Mouse (Mus musculus) gastrocnemius, postnatal 14 days (tissue): ENCODE results near the gene Tmem170. TPM values are rescaled to one million over a fixed set of nuclear protein-coding genes. Genes with fewer than 3 reads are reported as not detected.

Source experiments
- DNase-seq: peaks from one replicate; pipeline ENCODE4 v3.0.0; 2021; ENCODE audit warnings: mixed read lengths
- intact Hi-C: fragments of 180-260 bp; cut with DNase I; formaldehyde crosslinking; loops from one replicate; pipeline ENCODE4 v1.15.1; 2025; ENCODE audit warnings: low total_unique reads
- long read RNA-seq, 2 experiments: library from polyadenylated mRNA; stranded (forward); transcript quantifications; one replicate each; pipeline ENCODE4 v2.0.0; 2021
- total RNA-seq, 2 experiments: library from RNA; stranded (reverse); gene quantifications; 2 replicates each; pipeline ENCODE4 v1.2.3; 2021

Gene Tmem170
- total RNA-seq = 1 to 10 TPM; 1.6 TPM
- long read RNA-seq, experiment 1, partial matches to known transcripts = 0 of 3 reads
- long read RNA-seq, experiment 1, other reads (novel, unspliced or antisense) = 2 of 3 reads
- long read RNA-seq, experiment 2, partial matches to known transcripts = 0 of 2 reads
- long read RNA-seq, experiment 2, other reads (novel, unspliced or antisense) = 0 of 2 reads

- intact Hi-C loops = loop anchor here (10.0 kb wide), 1 partner anchor 108 kb away; no protein-coding TSS in a partner anchor
- peak; percentile 96 for DNase-seq
These were observed at the start of gene Tmem170 for GRCm38 (mm10) chr8:111876355-111876948. Gene Tmem170 (minus strand): TSS chr8:111876750.

- intact Hi-C loops = loop anchor here (5.0 kb wide), 1 partner anchor 38 kb away; no protein-coding TSS in a partner anchor
- no peak for DNase-seq
These were observed 48.4 kb upstream of the Tmem170 start for GRCm38 (mm10) chr8:111924976-111925375.

DNA sequence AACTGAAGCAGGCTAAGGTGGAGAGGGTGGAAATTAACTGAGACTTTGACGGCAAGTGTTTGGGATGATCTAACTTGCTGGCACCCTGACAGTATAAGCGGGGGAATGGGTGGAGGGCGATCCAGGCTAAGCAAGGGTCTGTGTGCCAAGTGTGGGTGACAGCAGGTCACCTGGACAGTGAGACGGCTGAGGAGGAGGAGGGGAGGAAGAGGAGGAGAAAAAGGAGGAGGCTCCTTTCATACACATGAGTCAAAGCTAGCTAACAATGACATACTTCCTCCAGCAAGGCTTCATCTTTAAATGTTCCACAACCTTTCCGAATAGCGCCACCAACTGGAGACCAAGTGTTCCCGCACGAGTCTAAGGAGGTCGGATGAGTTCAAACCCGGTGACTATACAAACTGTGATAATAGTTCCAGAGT, 46.8 kb upstream of the Tmem170 start:
- intact Hi-C loops = no loop called here
- DNase-seq = peak; percentile 45

DNA sequence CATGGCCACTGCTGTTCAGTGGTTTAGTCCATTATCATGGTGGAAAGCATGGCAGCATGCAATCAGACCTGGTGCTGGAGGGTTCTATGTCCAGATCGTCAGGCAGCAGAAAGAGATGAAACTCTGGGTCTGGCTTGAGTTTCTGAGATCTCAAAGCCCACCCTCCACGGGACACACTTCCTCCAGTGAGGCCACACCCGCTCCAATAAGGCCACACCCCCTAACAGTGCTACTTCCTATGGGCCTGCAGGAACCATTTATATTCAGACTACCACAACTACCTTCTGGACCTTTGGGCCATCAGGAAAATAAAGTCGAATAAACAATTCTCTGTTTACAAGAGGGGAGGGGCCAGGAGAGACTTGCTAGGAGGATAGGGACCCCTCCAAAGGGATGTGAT, 44.4 kb upstream of the Tmem170 start:
- intact Hi-C loops = no loop called here

DNA sequence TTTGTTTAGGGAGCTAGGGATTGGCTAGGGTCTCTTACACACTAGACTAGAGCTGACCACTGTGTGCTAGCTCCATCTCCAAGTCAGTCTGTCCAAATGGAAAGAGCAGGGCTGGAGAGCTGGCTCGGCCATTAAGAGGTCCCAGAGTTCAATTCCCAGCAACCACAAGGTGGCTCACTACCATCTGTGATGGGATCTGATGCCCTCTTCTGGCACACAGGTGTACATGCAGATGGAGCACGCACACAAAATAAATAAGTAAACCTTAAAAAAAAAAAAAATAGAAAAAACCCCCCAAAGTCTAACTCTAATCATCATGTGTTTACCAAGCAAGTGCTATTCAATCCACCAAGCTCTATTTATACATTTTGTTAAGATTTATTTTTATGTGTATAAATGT, 43.1 kb upstream of the Tmem170 start:
- no peak for DNase-seq
- intact Hi-C loops = no loop called here

More for the DNA sequence above, 44.4 kb upstream of the Tmem170 start:
- no peak for DNase-seq

DNA sequence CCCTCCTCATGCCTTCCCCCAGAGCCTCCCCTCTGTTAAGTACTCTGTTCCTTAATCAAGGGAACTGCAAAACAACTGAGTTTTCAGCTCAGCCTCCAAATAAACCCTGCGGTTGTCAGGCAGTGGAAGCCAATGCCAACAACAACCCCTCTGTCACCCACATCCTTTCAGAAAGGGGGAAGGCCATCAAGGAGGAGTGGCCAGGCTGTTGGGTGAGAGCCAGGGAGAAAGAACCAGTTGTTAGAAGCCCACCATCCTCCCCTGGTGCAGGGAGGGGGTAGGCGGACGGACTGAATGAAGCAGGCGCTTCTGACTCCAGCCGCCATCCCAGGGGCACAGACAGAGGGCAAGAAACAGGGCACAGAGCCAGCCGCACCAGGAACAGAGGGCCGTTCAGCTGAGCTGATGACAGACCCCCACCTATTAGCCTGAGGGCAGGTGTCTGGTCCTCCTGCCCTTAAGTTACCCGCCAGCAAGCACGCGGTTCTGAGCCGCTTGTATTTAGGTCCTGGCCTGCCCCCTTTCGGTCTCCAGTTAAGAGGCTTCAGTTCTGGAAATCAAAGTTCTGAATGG, 36.4 kb upstream of the Tmem170 start:
- intact Hi-C loops = no loop called here
- no peak for DNase-seq

DNA sequence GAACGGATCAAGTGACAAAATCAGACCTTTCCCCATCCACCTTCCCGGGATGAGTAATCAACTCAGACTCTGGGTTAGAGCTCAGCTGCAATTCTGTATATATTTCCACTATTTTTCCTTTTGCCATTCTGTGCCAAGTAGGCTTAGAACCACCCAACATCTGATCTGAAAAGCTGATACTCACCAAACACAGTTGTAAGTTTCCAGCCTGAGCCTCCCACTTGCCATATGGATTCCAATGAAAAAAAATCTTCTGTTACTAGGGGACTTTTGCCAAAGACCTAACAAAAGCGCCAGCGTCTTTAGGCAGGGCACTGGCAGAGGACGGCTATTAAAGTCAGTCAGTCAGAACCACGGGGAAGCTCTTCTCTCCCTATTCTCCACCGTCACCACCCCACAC, 35.0 kb upstream of the Tmem170 start:
- no peak for DNase-seq
- intact Hi-C loops = no loop called here

DNA sequence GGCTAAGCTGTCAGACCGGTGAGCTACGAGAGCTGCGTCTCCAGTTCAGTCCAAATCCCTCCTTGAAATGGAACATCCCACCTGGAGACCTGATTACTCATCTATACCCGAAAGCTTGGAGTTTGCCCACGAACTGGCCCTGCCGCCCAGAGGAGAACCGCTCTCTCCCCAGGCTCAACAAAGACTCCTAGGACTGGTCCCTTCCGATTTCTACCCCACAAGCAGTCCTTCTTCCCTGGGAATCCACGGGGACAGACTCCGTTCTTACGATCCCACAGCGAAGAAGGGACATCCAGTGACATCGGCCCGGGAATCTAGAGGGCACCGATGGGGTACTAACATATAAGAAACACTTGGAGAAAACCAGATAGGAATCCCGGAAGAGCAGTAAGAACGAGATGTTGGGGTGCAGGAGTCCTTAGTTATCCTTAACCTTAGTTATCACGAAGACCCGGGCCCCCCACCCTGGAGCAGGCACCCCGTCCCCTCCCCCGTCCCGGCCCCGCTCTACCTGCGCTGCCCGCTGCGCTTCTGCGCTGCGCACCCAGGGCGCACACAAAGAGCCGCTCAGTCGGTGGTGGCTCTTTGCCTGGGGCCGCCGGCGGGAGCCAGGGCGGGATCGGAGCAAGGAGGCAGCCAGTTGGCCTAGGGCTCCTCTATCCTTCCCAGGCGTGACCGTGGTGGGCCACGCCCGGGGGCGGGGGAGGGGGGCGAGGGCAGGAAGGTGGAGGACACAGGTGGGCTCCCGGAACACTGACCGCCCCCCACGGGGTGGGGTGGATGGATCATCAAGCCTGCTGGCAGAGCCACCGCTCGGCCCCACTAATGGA, 33.3 kb upstream of the Tmem170 start, which contains the start of gene Chst5:
Gene Chst5 (minus strand): TSS at position 827 of the 830 bp plus-strand sequence.
- DNase-seq = peak; percentile 47

GRCm38 (mm10) chr8:111905500-111906121, 29.1 kb upstream of the Tmem170 start:
- intact Hi-C loops = no loop called here
- DNase-seq = no peak

More for the DNA sequence above, 33.3 kb upstream of the Tmem170 start, which contains the start of gene Chst5:
- intact Hi-C loops = no loop called here

GRCm38 (mm10) chr8:111902080-111902479, 25.5 kb upstream of the Tmem170 start:
- intact Hi-C loops = no loop called here
- peak; percentile 79 for DNase-seq

GRCm38 (mm10) chr8:111898586-111898985, 22.0 kb upstream of the Tmem170 start:
- no peak for DNase-seq
- intact Hi-C loops = no loop called here

- DNase-seq = no peak
- intact Hi-C loops = no loop called here
These were observed 18.4 kb upstream of the Tmem170 start for GRCm38 (mm10) chr8:111894955-111895354.

DNA sequence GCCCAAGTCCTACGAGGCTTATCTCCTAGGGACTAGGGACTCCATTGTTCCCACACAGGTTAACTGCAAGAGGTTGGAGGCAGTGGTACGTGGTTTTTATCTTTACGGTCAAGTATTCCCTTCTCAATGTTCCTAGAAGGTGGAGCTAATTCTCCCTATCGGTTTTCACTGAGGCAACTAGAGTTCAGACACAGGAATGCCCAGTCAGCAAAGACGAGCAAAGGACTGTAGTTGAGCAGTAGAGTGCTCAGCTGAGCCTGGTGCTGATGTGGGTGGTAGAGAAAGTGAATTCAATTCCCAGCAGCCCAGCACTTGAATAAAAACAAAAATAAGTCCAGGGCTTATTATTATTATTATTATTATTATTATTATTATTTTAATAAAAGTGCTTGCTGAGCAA, 16.1 kb upstream of the Tmem170 start:
- no peak for DNase-seq
- intact Hi-C loops = no loop called here

DNA sequence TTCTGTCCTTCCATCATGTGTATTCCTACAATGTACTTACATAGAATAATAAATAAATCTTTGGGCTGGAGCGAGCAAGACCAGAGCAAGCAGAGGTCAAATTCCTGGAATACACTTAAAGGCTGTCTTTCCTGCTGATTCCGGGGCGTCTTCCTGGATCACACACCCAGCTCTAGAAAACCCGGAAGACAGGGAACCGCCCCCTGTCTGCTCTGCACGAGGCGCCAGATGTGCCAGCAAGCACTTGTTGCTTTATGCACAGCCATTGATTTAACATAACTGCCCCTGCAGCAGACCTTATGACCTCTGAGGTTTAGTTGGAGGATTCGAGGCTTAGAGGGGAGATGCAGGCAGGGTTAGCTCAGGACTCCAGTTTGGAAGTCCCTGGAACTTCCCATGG, 15.4 kb upstream of the Tmem170 start:
- no peak for DNase-seq
- intact Hi-C loops = no loop called here

DNA sequence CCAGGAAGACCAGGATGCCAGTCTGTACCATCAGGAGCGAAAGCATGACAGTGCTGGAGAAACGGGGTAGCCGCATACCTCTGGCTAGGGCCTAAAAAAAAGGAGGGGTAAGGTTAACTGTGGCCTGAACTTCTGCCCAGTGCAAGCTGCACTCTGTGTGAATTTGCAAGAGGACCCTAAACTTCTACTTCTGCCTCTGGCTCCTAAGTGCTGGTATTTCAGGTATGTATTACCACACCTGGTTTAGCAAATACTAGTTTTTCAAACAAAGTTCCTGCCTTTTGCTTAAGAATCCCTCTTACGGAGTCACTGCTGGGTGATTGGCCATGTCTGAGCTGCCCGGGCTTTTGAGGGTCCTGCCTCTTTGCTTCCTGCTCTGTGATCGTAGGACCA, 14.4 kb upstream of the Tmem170 start:
- no peak for DNase-seq
- intact Hi-C loops = no loop called here

DNA sequence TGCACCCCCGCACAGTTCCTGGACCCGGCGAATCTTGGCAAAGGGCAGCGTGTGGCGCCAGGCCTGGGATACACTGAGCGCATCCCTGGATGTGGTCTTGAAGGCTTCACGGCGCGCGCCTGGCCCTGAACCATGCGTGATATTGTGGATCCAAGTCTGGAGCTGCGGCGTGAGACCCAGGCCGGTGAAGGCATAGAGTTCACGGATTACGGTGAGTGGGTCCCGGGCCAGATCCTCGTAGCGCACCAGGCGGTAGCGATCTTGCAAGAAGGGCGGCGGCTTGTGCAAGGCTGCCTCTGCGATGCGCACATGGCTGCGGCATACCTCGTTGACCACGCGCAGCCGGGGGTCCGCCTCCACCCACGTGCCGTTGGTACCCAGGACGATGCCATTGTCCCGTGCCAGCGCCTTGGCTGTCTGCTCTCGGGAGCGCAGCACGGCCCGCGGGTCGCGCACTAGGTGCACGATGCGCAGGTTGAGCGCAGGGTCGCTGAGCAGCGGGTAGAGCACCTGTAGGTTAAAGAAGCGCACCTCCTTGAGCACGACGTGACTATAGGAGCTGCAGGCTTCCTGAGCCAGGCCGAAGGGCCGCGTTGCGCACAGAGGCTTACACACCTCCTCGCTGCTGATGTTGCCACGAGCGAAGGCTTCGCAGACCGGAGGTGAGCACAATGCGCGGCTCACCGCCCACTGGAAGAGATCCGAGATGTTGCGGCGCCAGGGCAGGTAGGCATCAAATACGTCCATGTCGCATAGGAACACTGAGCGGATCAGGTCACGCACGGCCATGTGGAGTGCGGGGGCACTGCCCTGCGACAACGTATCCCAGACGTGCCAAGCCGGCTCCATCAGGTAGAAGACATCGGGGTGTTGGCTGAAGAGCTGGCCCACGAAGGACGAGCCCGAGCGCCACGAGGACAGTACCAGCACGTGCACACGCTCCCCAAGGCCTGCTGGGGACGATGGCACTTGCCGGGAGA, 13.7 kb upstream of the Tmem170 start:
- DNase-seq = peak; percentile 13
- intact Hi-C loops = loop anchor here (5.0 kb wide), 1 partner anchor 37 kb away; no protein-coding TSS in a partner anchor

DNA sequence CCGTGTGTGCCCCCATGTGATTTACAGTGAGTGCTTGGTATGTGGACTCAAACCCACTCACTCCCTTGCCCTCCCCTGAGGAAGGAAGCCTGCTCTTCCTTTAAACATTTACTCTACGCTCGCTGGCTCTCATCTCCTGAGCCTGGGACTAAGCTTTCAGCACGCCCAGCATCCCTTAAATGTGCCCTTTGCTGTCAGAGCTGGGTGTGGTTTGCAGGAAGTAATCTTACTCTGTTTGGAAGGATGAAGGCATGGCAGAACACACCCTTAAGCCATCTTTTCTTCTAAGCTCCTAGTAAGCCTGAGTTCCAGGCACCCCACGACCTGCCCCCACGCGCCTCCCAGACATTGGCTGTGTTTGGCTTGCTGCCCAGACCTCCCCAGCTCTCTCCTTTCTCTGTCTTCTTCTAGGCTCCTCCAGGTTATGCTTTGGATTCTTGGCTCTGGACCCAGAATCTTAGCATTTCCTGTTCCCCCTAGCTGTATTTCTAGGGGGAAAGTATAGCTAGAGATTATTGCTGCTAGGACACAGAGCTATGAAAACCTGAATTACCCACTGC, 11.6 kb upstream of the Tmem170 start:
- intact Hi-C loops = loop anchor here (5.0 kb wide), 1 partner anchor 39 kb away; no protein-coding TSS in a partner anchor
- DNase-seq = no peak

DNA sequence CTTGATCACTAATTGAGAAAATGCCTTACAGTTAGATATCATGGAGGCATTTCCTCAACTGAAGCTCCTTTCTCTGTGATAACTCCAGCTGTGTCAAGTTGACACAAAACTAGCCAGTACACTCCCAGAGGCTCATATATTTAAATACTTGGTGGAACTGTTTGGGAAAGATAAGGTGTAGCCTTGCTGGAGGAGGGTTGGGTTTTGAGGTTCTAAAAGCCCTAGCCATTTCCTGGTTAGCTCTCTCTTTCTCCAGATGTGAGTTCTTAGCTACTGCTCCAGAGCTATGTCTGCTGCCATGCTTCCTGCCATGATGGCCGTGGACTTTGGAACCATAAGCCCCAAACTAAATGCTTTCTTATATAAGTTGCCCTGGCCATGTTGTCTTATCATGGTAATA, 10.9 kb upstream of the Tmem170 start:
- intact Hi-C loops = loop anchor here (5.0 kb wide), 1 partner anchor 40 kb away; no protein-coding TSS in a partner anchor
- no peak for DNase-seq
